Mouse (Mus musculus) layer of hippocampus, adult 2 months (tissue): ENCODE data around the gene Chrm3. TPM values are rescaled to one million over a fixed set of nuclear protein-coding genes. Genes with fewer than 3 reads are reported as not detected.
A peak's percentile ranks its signal among the peaks of the same experiment; 100 is the strongest.

Experiments
- DNase-seq, 2 experiments: peaks; one replicate each; pipeline ENCODE4 v3.0.0; 2022; ENCODE audit warnings: low spot score in 2 of 2
- H3K27ac ChIP-seq: fragments of 200-600 bp; 2 replicates; pipeline ENCODE4 v1.8.1; 2022
- H3K4me3 ChIP-seq: fragments of 200-600 bp; 2 replicates; pipeline ENCODE4 v1.8.1; 2022; ENCODE audit warnings: mild to moderate bottlenecking
- CTCF ChIP-seq: fragments of 200-600 bp; conservative IDR thresholded peaks from 2 replicates; pipeline ENCODE4 v1.8.1; 2022; ENCODE audit warnings: antibody characterized with exemption, mild to moderate bottlenecking, moderate library complexity
- total RNA-seq, 2 experiments: library from RNA; stranded (reverse); gene quantifications; 2 replicates each; pipeline ENCODE4 v1.2.3; 2021

The Chrm3 gene
- total RNA-seq, 2 experiments from 2014 or later: 43.0 to 49.6 TPM

- TF ChIP-seq CTCF: no peak
- DNase-seq: no peak
- no peak overlapping the region for H3K27ac ChIP-seq
- H3K4me3 ChIP-seq: no peak overlapping the region
These were observed 76.3 kb downstream of the Chrm3 start for GRCm38 (mm10) chr13:10284331-10284730.

- H3K27ac ChIP-seq: no peak overlapping the region
- no peak overlapping the region for H3K4me3 ChIP-seq
- DNase-seq: peak in 1 of 2 experiments; percentile 9
- TF ChIP-seq CTCF: no peak
These were observed 85.7 kb downstream of the Chrm3 start for GRCm38 (mm10) chr13:10274907-10275306.

DNA sequence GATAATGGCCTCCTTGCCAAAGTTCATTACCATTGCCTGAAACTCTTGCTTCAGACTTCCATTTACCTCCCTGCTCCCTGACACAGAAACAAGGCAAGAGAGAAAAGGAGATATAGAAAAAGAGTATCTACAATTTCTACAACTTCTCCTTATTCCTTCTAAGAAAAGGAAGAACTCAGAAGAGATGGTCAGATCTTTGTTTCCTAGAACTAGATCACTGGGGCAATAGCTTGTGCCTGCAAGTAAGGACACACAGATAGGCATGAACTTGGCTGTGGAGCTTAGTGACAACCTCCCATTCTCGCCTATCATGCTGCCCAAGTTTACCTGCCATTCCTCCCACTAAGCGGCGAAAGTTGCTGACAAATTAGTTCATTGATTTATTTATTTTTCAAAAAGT lies 96.9 kb downstream of the Chrm3 start:
- H3K4me3 ChIP-seq: no peak overlapping the region
- no peak overlapping the region for H3K27ac ChIP-seq
- no peak for TF ChIP-seq CTCF
- DNase-seq: no peak

- DNase-seq: no peak
- no peak overlapping the region for H3K27ac ChIP-seq
- no peak overlapping the region for H3K4me3 ChIP-seq
- TF ChIP-seq CTCF: no peak
These were observed 107.6 kb downstream of the Chrm3 start for GRCm38 (mm10) chr13:10253049-10253448.

- Histone ChIP-seq H3K27ac (no peak overlapping the region), H3K4me3 (no peak overlapping the region)
- DNase-seq: no peak
- no peak for TF ChIP-seq CTCF
These were observed 109.0 kb downstream of the Chrm3 start for GRCm38 (mm10) chr13:10251499-10252179.

GRCm38 (mm10) chr13:10244243-10244998 lies 116.2 kb downstream of the Chrm3 start:
- TF ChIP-seq CTCF: no peak
- no peak for DNase-seq
- peak overlapping the region; percentile 32; the same call in 1 of the 2 replicates for H3K27ac ChIP-seq

GRCm38 (mm10) chr13:10240238-10240637 lies 120.4 kb downstream of the Chrm3 start:
- no peak for TF ChIP-seq CTCF
- Histone ChIP-seq H3K4me3 (no peak overlapping the region), H3K27ac (no peak overlapping the region)
- DNase-seq: no peak

More at GRCm38 (mm10) chr13:10244243-10244998, 116.2 kb downstream of the Chrm3 start:
- no peak overlapping the region for H3K4me3 ChIP-seq

GRCm38 (mm10) chr13:10239825-10240224 lies 120.8 kb downstream of the Chrm3 start:
- no peak for DNase-seq
- no peak for TF ChIP-seq CTCF
- no peak overlapping the region for H3K4me3 ChIP-seq
- H3K27ac ChIP-seq: no peak overlapping the region

DNA sequence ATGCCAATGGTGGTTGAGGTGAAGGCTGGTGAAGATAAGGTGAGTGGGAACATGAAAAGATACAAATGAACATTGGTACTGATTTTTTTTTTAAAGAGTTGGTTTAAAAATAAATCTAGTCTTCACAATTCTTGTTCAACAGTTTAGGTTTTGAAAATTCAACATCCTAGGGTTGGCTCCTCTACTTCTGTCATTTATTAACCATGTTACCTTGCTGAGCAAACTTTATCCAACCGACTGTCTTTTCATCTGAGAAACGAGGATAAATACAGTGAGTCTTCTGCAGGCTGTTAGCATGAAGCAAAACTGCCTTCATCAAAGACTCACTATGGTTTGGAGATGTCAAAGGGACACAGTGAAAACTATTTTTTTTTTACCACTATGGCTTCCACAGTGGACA lies 123.0 kb downstream of the Chrm3 start:
- H3K4me3 ChIP-seq: no peak overlapping the region
- no peak overlapping the region for H3K27ac ChIP-seq
- no peak for DNase-seq
- TF ChIP-seq CTCF: no peak

DNA sequence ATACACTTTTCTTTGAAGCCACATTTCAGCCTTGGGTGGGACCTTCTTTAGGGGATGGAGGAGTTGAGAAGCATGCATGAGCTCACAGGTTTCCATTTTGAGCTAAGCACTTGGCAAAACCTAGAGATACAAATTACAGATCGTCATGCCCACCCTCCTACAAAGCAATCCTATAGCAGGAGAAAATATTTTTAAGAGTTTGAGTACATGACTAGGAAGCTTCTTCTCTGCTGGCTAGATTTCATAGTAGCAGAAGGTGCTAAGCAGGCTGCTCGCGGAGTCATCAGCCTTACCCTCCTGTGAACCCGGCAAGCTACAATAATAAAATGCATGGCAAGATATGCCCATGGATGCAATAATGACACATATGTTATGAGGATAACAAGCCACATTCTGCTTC lies 124.4 kb downstream of the Chrm3 start:
- TF ChIP-seq CTCF: no peak
- Histone ChIP-seq H3K4me3 (no peak overlapping the region), H3K27ac (no peak overlapping the region)
- no peak for DNase-seq

GRCm38 (mm10) chr13:10235391-10236169 lies 125.1 kb downstream of the Chrm3 start:
- Histone ChIP-seq H3K4me3 (no peak overlapping the region), H3K27ac (no peak overlapping the region)
- no peak for DNase-seq
- TF ChIP-seq CTCF: no peak

- TF ChIP-seq CTCF: no peak
- Histone ChIP-seq H3K4me3 (no peak overlapping the region), H3K27ac (no peak overlapping the region)
- DNase-seq: no peak
These were observed 140.2 kb downstream of the Chrm3 start for GRCm38 (mm10) chr13:10220403-10220802.

GRCm38 (mm10) chr13:10212112-10212511 lies 148.5 kb downstream of the Chrm3 start:
- Histone ChIP-seq H3K4me3 (no peak overlapping the region), H3K27ac (no peak overlapping the region)
- no peak for DNase-seq
- no peak for TF ChIP-seq CTCF
